Mouse (Mus musculus) lung, postnatal 14 days (tissue): ENCODE measurements at regions not wholly inside any gene's neighbourhood (a gene's known extent, or its start where the extent isn't known, plus 50 kb on each side); places are given as distances from the start of the nearest gene placed in this dataset.

Experiments used
- DNase-seq: peaks from one replicate; pipeline ENCODE4 v3.0.0; 2021

DNA sequence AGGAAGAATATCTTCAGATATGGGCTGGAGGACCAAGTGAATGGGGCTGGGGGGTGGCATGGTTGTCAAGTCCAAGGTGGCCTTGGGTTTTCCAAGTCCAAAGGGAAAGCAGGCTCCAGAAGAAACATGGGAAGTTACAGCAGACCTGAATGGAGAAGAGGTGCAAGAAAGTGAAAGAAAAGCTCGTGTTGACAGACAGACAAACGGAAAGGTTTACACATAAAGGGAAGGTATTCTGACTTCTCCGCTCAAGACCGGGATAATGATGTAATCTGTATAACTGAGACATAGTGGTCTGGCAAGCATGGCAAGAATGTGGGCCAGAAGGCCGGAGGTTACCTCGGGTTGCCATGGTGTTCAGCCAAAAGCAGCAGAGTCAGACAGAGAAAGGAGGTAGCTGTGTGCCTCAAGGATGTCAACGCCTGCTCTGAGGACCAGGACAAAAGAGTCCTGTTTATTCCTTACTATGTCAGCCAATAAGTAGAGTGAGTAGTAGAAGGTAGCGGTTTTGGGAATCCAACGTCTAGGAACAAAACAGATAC, 50.8 kb upstream of the Elk3 start:
- DNase-seq = no peak

DNA sequence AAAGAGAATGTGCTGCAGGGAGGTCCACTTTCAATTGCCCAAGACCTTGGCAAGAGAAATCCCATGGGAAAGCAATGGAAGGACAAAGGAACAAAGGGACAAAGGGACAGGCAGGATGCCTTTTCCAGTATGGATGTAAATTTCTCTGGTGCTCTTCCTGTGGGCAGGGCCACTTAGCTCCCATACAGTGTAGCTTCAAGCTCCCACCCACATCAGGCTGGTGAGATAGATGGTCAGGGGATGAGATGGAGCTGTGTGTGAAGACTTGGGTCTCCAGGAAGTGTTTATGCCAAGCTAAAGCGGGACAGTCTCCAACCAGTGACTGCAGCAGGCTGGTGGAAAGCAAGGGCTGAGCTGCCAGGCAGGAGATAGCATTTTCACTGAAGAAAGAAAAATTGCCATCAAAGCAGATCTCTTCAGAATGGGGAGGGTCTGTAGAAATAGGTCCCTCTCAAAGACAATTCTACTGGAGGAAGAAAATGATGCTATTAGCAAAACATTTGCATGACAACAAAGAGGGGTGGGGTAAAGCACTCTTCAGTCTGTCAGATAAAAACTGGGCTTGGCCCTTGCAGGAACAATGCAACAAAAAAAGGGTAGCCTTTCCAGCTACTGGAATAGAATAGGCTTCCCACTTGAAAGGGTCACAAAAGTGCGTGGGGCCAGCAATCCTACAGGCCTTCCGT, 53.3 kb upstream of the Elk3 start:
- no peak for DNase-seq

DNA sequence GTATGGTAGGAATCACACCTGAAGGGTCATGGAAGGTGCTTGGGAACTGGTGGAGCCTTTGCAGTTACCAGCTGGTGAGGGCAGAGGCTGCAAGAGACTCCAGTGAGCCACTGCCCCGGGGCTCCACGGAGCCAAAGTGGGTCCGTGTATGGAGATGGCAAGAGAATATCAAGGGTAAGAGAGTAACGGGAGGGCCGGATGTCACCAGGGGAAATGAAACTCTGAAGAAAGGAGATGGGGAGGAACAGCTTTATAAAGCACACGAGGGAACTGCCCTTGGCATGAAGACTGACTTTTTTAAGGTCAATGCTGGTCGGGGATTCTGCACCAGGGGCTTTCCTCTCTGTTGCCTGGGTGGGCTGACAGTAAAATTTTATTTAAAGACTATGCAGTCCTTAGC, 53.9 kb upstream of the Elk3 start:
- no peak for DNase-seq

DNA sequence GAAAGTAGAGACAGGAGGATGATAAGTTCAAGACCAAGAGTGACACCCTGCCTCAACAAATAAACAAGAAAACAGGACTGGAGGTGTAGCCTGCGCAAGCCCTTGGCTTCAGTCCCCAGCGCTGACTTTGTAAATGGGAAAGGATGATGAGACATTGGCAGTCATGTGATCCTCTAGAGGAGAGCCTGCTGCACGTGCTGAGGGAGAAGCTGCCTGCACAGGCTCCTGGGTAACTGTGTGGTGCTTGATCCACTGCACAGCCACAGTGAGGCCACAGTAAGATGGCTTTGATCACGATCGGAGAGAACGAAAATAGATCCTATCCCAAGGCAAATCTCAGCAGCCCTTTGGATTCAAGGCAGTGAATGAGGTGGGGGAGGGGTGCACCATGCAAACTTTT, 54.4 kb upstream of the Elk3 start:
- no peak for DNase-seq

DNA sequence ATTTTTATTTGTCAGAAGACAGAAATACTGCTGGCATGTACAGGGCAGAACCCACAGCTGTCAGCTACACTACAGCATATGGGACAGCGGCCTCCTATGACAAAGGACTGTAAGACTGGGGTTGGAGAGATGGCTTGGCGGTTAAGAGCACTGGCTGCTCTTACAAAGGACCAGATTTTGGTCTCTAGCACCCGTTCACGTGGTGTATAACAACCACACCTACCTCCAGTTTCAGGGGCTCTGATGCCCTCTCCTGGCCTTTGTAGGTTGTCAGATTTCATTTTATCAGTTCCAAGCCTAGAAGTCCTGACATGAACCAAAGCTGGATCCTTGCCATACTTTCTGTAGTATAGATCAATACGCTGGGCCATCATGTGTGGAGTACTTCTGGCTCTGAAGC, 54.9 kb upstream of the Elk3 start:
- DNase-seq = no peak

DNA sequence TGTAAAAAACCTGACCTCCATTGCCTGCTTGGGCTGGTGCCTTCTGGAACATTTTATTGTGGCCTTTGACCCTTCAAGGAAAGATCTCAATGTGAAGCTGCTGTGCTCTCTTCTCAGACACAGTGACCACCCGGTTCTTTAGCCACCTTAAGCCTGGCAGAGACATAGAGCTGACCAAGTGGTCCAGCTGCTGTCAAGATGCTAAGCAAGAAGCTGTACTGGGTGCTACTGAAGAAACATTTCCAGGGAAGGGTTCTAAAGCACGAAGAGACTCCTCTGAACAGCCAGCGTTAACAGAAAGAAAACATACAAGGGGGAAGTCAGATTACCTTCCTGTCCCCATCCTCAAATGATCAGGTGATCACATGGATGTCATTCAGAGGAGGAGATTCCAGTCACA, 58.8 kb upstream of the Elk3 start:
- DNase-seq = no peak

DNA sequence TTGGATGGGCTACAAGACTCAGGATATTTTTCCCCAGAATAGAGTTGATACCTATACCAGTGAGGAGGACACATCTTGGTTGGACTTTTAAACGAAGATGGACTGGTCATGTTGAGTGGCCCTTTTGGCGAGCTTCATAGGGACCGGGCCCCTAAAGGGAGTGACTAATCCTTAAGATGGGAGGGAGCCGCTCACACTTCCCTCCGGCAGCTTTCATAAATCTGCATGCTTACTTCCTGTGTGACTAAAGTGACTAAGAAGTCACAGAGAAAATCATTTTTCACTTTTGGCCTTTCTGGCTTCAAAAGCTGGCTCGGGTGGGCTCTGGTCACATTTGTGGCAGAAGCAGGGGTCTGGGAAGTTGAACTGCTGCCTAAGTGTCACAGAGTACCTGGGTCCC, 59.4 kb upstream of the Elk3 start:
- DNase-seq = no peak

DNA sequence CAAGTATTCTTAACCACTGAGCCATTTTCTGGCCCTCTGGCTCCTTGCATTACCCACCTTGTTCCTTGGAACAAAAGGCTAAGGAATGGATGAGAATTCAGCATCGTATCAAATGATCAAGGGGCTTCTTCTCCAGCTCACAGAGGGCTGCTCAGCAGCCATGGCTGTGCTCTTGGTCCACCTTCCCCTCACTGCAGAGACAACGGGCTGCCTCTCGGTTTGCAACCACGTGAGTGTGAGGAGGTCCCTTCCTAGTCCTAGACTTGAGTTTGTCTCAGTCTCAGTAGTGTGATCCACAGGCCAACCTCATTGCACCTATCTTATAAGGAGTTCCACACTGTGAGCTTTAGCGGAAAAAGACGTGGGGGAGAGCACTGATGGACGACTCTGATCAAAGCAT, 61.3 kb upstream of the Elk3 start:
- DNase-seq = no peak

DNA sequence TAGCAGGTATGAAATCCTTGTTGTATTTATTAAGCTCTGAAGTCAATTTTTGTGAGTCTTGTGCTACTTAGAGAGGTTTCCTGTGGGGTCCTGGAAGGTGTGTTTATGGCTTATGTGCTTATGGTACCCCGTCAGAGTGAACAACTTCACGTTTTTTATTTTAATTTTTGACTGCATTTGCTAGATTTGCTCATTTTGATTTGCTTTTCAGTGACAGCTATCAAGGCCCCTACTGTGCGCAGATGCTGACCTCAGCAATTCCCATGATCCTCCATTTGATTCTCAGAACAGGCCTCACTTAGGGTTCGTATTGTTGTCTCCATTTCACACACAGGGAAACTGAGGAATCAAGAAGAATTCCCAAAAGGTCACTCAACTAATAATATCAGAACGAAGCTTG, 62.3 kb upstream of the Elk3 start:
- no peak for DNase-seq

DNA sequence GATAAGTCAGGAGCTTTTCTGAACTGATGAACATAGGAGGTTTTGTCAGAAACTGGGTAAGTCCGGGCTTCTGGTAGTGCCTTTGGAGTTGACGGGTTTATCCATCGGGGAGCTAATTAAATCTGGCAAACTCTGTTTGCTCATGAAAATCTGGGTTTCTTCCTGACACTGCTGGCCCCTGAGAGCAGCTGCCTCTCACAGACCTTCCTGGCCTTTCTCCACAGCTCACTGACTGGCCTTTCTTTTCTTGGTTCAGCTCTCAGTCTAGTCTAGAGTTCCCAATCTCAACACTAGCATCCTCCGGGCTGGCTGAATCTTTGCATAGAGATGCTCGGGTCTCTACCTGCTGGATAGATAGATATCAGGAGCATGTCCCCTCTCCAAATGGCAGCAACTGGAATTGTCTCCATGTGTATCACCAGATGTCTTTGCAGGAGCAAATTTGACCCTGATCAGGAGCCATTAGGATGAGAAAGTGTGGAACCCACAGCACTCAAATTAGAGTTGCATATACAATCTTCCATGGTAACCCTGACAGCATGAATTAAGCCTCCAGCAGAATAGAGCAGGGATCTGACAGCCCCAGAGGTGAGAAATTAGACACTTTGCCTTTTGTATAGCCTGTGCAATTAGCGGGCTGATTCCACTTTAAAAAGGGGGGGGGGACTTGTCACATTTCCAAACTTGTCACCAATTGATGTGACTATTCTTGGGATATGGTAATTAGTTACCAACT, 63.2 kb upstream of the Elk3 start:
- DNase-seq = no peak

DNA sequence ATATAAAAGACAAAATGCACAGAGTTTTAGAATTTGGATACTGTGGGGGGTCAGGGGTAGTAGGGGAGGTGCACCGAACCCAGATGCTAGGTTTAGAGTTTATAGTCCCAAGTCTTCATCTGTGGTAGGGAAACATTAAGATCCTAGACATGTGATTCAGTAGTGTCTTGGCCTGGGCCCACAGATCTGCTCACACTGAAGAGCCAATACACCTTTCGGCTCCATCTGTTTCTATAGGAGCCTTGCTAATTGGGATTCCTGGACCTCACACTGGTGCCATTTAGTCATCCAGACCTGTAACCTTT, 63.7 kb upstream of the Elk3 start:
- DNase-seq = no peak

DNA sequence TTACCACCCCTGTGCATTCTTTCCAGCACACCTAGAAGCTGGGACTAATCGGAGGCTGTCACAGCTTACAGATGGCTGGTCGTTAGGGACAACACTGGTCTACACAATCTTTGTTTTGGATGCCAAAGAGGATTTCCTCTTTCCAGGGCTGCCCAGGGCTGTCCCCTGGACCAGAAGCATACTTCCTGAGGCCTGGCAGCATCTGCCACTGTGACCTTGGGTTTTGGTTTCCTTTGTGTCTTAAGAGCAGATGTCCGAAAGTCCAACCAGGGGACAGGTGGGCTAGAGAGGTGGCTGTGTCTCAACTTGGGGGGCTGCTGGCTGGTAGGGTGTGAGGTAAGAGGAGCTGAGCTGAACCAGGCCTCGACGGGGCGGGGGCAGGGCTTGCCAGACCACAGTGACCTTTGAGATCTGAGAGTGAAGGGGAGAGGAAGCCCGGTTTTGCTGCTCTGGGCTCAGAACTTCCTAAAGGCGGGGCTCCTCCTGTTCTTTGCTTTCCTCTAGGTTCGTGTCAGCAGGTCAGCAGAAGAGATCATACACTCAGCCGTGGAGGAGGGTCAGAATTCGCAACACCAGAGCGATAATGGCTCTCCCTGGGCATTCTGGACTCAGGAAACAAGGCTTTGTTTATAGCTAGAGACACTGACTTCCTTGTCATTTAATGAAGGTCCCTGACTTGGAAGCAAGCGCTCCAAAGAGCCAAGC, 64.2 kb upstream of the Elk3 start:
- DNase-seq = peak; percentile 53

DNA sequence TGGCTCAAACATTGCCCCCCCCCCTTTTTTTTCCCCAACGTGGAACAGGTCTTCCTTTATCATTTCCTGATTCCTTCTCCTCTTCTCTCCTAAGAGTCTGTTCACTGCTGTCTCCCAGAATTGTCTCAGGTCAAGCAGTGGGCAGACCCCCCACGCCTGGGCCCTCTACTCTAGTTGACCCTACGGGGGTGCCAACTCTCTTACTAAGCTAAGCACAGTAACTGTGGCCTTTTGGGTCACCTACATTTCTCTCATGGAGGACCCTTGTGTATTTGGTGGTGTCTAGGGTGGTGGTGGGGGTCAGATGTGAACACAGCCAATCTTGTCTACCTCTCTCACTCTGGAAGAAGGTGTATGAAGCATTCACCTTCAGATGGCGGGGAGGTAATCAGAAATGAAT, 64.8 kb upstream of the Elk3 start:
- no peak for DNase-seq

DNA sequence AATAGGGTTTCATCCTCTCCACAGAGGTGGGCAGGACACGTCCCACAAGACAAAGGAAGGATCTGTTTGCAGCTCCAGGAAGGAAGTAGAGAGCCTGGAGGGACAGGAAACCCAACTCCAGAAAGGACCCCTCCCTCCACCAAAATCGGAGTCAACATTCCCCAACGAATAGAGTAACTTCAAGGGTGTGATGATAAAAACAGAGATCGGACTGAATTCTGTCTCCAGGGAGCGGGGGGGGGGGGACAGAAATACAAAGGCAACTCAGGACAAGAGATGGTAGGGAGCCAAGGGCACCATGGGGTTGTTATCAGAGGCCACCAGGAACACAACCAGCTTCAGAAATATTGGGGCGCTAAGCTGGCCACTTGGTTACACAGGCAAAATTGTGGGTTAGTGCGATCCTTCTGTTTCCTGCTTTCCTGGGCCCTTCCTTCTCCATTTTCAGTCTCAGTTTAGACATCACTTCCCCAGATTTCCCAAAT, 65.6 kb upstream of the Elk3 start:
- DNase-seq = peak; percentile 38

DNA sequence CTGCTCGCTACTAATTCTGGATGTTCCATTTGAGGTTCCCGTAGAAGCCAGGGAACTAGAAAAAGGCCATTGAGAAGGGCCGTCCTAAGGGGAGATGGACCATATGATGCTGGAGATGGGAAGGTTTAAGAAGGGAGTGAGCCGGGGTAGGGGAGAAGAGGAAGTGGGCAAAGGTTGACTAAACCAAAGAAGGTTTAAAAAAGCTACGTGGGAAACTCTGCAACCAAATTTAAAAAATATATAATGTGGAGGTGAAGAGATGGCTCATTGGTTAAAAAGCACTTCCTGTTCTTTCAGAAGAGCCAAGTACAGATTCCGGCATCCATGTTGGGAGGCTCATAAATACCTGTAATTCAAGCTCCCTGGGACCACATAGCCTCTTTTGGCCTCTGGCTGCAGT, 63.9 kb upstream of the Lta4h start:
- no peak for DNase-seq

DNA sequence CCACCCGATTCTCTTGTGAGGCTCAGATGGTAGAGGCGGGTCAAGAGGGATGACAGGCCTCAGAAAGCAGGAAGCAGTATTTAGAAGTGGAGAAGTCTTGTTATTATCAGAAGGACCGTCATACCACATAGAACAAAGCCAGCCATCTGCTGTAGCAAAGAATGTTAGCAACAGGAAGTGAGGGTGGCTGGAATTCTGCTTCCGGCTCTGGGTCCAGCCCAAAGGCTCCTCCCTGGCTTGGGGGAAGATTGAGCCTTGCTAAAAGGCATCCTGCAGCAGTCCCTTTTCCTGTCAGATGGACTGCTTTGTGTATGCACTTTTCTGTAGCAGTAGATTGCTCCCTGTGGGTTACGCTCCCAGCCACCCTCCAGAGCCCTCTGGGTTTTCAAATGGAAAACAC, 61.9 kb upstream of the Lta4h start:
- DNase-seq = peak; percentile 59

DNA sequence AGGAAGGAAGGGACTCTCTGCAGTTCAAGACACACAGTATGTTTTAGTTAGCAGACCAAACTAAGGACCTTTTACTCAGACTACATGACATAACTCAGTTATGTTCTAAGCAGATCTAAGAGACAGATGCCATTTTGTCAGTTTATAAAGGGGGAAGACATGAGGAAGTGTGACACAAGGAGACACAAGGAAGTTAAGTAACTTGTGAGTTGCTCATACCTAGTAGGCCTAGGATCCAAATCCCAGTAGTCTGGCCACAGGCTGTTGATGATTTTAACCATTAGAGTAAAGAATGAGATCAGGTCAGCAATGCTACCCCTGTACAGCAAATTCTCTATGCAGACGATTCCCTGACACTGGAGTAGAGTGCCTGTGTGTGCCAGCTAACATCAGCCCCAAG, 59.3 kb upstream of the Lta4h start:
- no peak for DNase-seq

DNA sequence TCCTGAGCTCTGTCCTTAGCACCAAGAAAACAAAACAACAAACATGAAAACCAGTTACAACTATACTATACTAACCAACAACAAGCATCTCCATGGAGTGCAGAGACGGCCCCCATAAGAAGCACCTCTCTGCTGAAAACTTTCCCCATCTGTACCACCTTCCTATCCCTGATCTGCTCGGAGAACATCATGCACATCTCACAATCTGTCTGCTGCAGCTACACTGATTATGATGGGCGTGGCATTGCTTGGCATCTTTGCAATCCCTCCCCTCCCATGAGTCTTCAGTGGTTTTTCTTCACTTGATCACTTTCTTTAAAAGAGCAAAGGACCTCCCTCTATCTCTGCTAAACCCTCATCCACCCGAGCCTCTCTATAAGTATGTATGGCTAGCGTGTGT, 55.5 kb upstream of the Lta4h start:
- DNase-seq = no peak

DNA sequence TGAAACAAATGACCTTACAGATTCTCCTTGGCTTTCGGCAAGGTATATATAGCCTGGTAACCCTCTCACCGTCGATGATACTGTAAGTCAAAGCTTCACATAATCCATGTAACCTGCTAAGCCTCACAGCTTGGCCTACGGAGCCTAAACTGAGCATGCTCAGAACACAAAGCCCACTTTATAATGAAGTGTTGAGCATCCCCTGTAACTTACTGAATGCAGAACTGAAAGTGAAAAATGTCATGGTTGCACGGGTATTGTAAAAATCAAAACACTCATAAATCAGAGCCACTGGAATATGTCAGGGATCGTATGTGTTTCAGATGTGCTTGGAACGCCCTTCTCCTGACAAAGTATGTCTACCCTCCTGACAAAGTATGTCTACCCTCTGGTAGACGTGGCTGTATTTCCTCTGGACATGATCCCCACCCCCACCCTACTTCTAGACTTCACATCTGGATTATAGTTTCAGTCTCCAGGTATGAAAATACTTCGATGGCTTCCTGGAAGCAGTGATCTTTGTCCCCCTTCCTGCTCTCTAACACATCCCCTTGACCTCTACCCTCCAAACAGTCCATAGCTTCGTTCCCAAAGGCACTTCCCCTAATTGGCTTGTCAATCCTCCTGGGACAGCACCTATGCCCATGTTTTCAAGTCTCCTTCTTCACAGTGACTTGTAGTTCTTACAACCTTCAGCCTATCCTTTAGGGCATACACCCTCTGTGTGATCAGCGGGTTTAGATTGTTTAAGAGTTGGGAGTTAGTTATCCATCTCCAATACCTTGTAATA, 54.5 kb upstream of the Lta4h start:
- DNase-seq = no peak

DNA sequence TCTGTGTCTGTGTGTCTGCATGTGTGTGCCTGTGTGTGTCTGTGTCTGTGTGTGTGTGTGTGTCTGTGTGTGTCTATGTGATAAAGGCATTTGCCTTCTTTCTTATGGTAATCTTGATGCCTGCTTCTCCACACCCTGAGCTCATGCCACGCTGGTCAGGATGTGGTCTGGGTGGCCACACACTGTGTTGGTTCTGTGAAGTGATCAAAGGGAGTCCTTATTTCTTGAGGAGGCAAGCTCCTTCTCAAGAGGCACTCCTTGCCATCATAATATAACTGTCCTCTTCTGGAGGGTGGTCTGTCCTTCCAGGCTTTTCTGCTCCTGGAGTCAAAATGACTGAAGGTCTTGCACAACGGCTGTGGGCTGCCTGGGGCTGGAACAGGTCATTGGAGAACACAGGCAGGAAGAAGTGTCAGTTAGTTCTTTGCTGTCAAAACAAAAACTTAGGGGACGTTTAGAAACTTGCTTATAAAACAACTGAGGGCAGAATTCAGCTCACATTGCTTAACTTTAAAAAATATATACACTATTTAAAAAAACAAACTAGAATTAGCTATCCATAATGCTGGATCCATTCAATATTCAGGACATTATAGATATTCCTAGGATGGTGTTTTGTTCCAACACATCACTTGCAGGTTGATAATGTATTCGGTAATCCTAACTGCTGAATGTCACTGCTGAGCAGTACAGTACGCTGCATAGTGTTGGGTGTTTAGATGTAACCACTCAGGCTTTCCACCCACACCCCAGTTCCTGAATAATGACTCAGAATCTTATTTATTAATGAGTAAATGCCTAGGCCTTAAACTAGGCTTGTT, 50.3 kb upstream of the Lta4h start:
- DNase-seq = no peak
